Mouse (Mus musculus) liver, embryonic 13.5 days (tissue): ENCODE results near the gene Cidec. TPM values are rescaled to one million over a fixed set of nuclear protein-coding genes. Genes with fewer than 3 reads are reported as not detected.
A peak's percentile ranks its signal among the peaks of the same experiment; 100 is the strongest.

Experiments
- ATAC-seq: fragments of 200-750 bp; cut with Nextera tagmentation; 2 replicates; pipeline ENCODE4 v1.8.0; 2017; ENCODE audit warnings: low read depth, mild to moderate bottlenecking, moderate number of reproducible peaks, moderate library complexity
- DNase-seq: peaks from one replicate; pipeline ENCODE4 v3.0.0; 2022
- H3K27ac ChIP-seq: fragments of 300-500 bp; sonication (generic); 2 replicates; pipeline ENCODE4 v1.5.1; 2015; ENCODE audit warnings: moderate library complexity, mild to moderate bottlenecking, inconsistent platforms
- H3K27me3 ChIP-seq: fragments of 300-500 bp; sonication (generic); 2 replicates; pipeline ENCODE4 v1.6.1; 2015; ENCODE audit warnings: mild to moderate bottlenecking, inconsistent platforms
- H3K36me3 ChIP-seq: fragments of 300-500 bp; sonication (generic); 2 replicates; pipeline ENCODE4 v1.6.1; 2015; ENCODE audit warnings: mild to moderate bottlenecking, inconsistent platforms
- H3K4me1 ChIP-seq: fragments of 300-500 bp; sonication (generic); replicated peaks from 2 replicates; pipeline ENCODE4 v1.6.1; 2015; ENCODE audit warnings: inconsistent platforms
- H3K4me2 ChIP-seq: fragments of 300-500 bp; sonication (generic); 2 replicates; pipeline ENCODE4 v1.6.1; 2015; ENCODE audit warnings: inconsistent platforms, mild to moderate bottlenecking, moderate library complexity
- H3K4me3 ChIP-seq: fragments of 300-500 bp; sonication (generic); replicated peaks from 2 replicates; pipeline ENCODE4 v1.5.1; 2015; ENCODE audit warnings: mild to moderate bottlenecking, inconsistent platforms
- H3K9ac ChIP-seq: fragments of 300-500 bp; sonication (generic); 2 replicates; pipeline ENCODE4 v1.6.1; 2015; ENCODE audit warnings: mild to moderate bottlenecking, inconsistent platforms
- H3K9me3 ChIP-seq: fragments of 300-500 bp; sonication (generic); replicated peaks from 2 replicates; pipeline ENCODE4 v1.6.1; 2016; ENCODE audit warnings: inconsistent platforms
- WGBS: fragments of 180-500 bp; shearing (Covaris S2); methylation state at CpG from one replicate; pipeline ENCODE4 v1.1.7; 2015; ENCODE audit not compliant: insufficient replicate concordance; 5-methylcytosine and 5-hydroxymethylcytosine counted together
- microRNA-seq: library from miRNA; unstranded; fragments of <30 nt; microRNA quantifications from one replicate; pipeline ENCODE4, GENCODE M21; 2016
- polyA plus RNA-seq: library from polyadenylated mRNA; unstranded; fragments of >200 nt; fragmentation: Nextera tagmentation; extraction: Ambion mirVana; gene quantifications from 2 replicates; pipeline ENCODE4 v1.2.1, GENCODE M21; 2015

Cidec gene
- polyA plus RNA-seq, 1 experiment from 2014 or later, result 0.10 TPM

- 0 out of 2 replicates have a peak overlapping the region, but pooled peaks have one; percentile 16 for H3K27ac ChIP-seq
- H3K9me3 ChIP-seq, result no peaks in the 10 kb centered on the region
- no peak overlapping the region for H3K4me3 ChIP-seq
- no peaks in the 10 kb centered on the region for H3K27me3 ChIP-seq
- no peak overlapping the region for H3K9ac ChIP-seq
- ATAC-seq, result no peak
- H3K4me1 ChIP-seq, result peaks cover 10% of the 10 kb centered on the region
- WGBS, result 77% methylated on average over 11 of the region's 11 CpGs
- DNase-seq, result no peak
- no peak overlapping the region for H3K4me2 ChIP-seq
- H3K36me3 ChIP-seq, result peaks cover 99% of the 10 kb centered on the region
Observed at GRCm38 (mm10) chr6:113385160-113385714, 50.3 kb downstream of the Cidec start.

GRCm38 (mm10) chr6:113384351-113384927, 51.1 kb downstream of the Cidec start:
- no peak overlapping the region for H3K4me3 ChIP-seq
- no peak overlapping the region for H3K9ac ChIP-seq
- 81% methylated on average over 8 of the region's 8 CpGs for WGBS
- H3K4me1 ChIP-seq, result peaks cover 18% of the 10 kb centered on the region
- H3K27me3 ChIP-seq, result no peaks in the 10 kb centered on the region
- H3K36me3 ChIP-seq, result peaks cover 93% of the 10 kb centered on the region
- H3K9me3 ChIP-seq, result no peaks in the 10 kb centered on the region
- H3K27ac ChIP-seq, result no peak overlapping the region
- ATAC-seq, result no peak
- DNase-seq, result no peak
- H3K4me2 ChIP-seq, result no peak overlapping the region

GRCm38 (mm10) chr6:113380480-113380879, 55.1 kb downstream of the Cidec start:
- Histone ChIP-seq H3K36me3 (peaks cover 60% of the 10 kb centered on the region), H3K4me2 (peak overlapping the region; percentile 88), H3K27ac (no peak overlapping the region), H3K4me1 (peaks cover 45% of the 10 kb centered on the region), H3K27me3 (no peaks in the 10 kb centered on the region), H3K9ac (no peak overlapping the region; the same call in 1 of the 2 replicates), H3K4me3 (no peak overlapping the region; the same call in 1 of the 2 replicates), H3K9me3 (no peaks in the 10 kb centered on the region)
- WGBS, result 89% methylated on average over 11 of the region's 11 CpGs
- DNase-seq (no peak), ATAC-seq (no peak)

- peaks cover 54% of the 10 kb centered on the region for H3K4me1 ChIP-seq
- no peak for DNase-seq
- peaks cover 60% of the 10 kb centered on the region for H3K36me3 ChIP-seq
- WGBS, result 16% methylated on average over 6 of the region's 6 CpGs
- H3K27me3 ChIP-seq, result no peaks in the 10 kb centered on the region
- H3K9me3 ChIP-seq, result no peaks in the 10 kb centered on the region
- H3K4me2 ChIP-seq, result peak overlapping the region; percentile 88
- no peak for ATAC-seq
- peak overlapping the region; percentile 99 for H3K4me3 ChIP-seq
- H3K9ac ChIP-seq, result peak overlapping the region; percentile 98
- H3K27ac ChIP-seq, result peak overlapping the region; percentile 93
Observed at GRCm38 (mm10) chr6:113379246-113379645, 56.3 kb downstream of the Cidec start.

GRCm38 (mm10) chr6:113377496-113378385, 57.8 kb downstream of the Cidec start, which contains the start of the genes Tada3 and Arpc4:
Gene Tada3 (minus strand): TSS chr6:113377883.
Gene Arpc4 (plus strand): TSS chr6:113378115.
- DNase-seq (peak; percentile 90), ATAC-seq (peak; percentile 93)
- Histone ChIP-seq H3K4me2 (peak within 1 kb of the TSS; percentile 88), H3K27me3 (no peaks in the 10 kb centered on the region), H3K4me3 (peak within 1 kb of the TSS; percentile 99), H3K27ac (peak within 1 kb of the TSS; percentile 93), H3K9ac (peak within 1 kb of the TSS; percentile 98), H3K9me3 (no peaks in the 10 kb centered on the region), H3K36me3 (peaks cover 58% of the 10 kb centered on the region), H3K4me1 (peaks cover 69% of the 10 kb centered on the region)
- under 1% methylated on average over 60 of the region's 61 CpGs for WGBS

GRCm38 (mm10) chr6:113377172-113377495, 58.4 kb downstream of the Cidec start:
- no peaks in the 10 kb centered on the region for H3K9me3 ChIP-seq
- no peaks in the 10 kb centered on the region for H3K27me3 ChIP-seq
- no peak for DNase-seq
- H3K4me3 ChIP-seq, result peak overlapping the region; percentile 99
- peaks cover 58% of the 10 kb centered on the region for H3K36me3 ChIP-seq
- peak overlapping the region; percentile 93 for H3K27ac ChIP-seq
- peaks cover 75% of the 10 kb centered on the region for H3K4me1 ChIP-seq
- ATAC-seq, result no peak
- H3K4me2 ChIP-seq, result peak overlapping the region; percentile 88
- H3K9ac ChIP-seq, result peak overlapping the region; percentile 98
- WGBS, result 6% methylated on average over 7 of the region's 7 CpGs

Small RNAs within 50 kb of the gene (microRNA-seq; reads per million reads assigned to microRNA genes)
- not detected for gene Gm24387

Other genes with a start within 250 kb of the Cidec start
- gene Lhfpl4, start 240.4 kb downstream of the Cidec start, polyA plus RNA-seq, result 0.30 and 0.31 TPM in 2 replicates
- gene Mtmr14, start 197.9 kb downstream of the Cidec start, polyA plus RNA-seq, result 17.9 and 18.0 TPM in 2 replicates
- gene Cpne9, start 153.5 kb downstream of the Cidec start, polyA plus RNA-seq, result 0.17 TPM in 1 of 2 replicates, not detected in the other
- 7.5 and 9.2 TPM in 2 replicates for gene Brpf1, start 128.6 kb downstream of the Cidec start, polyA plus RNA-seq
- gene Ogg1, start 108.8 kb downstream of the Cidec start, polyA plus RNA-seq, result 5.6 and 6.8 TPM in 2 replicates
- 19.9 and 22.6 TPM in 2 replicates for gene Camk1, start 91.8 kb downstream of the Cidec start, polyA plus RNA-seq
- gene Tada3, start 57.9 kb downstream of the Cidec start, polyA plus RNA-seq, result 22.6 TPM in 2 replicates
- 262 and 272 TPM in 2 replicates for gene Arpc4, start 57.6 kb downstream of the Cidec start, polyA plus RNA-seq
- 0.62 and 0.85 TPM in 2 replicates for gene Ttll3, start 46.5 kb downstream of the Cidec start, polyA plus RNA-seq
- 13.4 and 19.2 TPM in 2 replicates for gene Rpusd3, start 16.4 kb downstream of the Cidec start, polyA plus RNA-seq
- gene Jagn1, start 6.8 kb upstream of the Cidec start, polyA plus RNA-seq, result 51.8 and 53.3 TPM in 2 replicates
- 0.16 and 0.20 TPM in 2 replicates for gene Il17re, start 22.7 kb upstream of the Cidec start, polyA plus RNA-seq
- gene Il17rc, start 35.7 kb upstream of the Cidec start, polyA plus RNA-seq, result 5.3 and 6.2 TPM in 2 replicates
- gene Creld1, start 47.5 kb upstream of the Cidec start, polyA plus RNA-seq, result 7.4 and 8.0 TPM in 2 replicates
- gene Prrt3, start 66.2 kb upstream of the Cidec start, polyA plus RNA-seq, result 0.07 TPM in 2 replicates
- gene Emc3, start 95.9 kb upstream of the Cidec start, polyA plus RNA-seq, result 47.5 and 54.9 TPM in 2 replicates
- gene Fancd2, start 95.9 kb upstream of the Cidec start, polyA plus RNA-seq, result 9.7 and 11.0 TPM in 2 replicates
- 0.09 TPM in 1 of 2 replicates, not detected in the other for gene Fancd2os, start 165.0 kb upstream of the Cidec start, polyA plus RNA-seq
- 101 and 104 TPM in 2 replicates for gene Brk1, start 169.0 kb upstream of the Cidec start, polyA plus RNA-seq
- gene Vhl, start 188.2 kb upstream of the Cidec start, polyA plus RNA-seq, result 7.8 and 9.4 TPM in 2 replicates
- 12.1 and 14.9 TPM in 2 replicates for gene Irak2, start 202.7 kb upstream of the Cidec start, polyA plus RNA-seq